Mouse (Mus musculus) T-helper 17 cell (primary cell): Measurements from ENCODE around the gene C2cd3.

Experiments
- in situ Hi-C, 2 experiments: fragments of 300-600 bp; cut with MboI, MseI; formaldehyde crosslinking; loops; 1 replicate in 1 of 2; 2 replicates in 1 of 2; pipeline ENCODE4 v1.15.1; 2025; ENCODE audit warnings: high pct_unique_total_duplicates in 2 of 2

C2cd3 gene

GRCm38 (mm10) chr7:100402715-100403114, 30.7 kb downstream of the C2cd3 start:
- in situ Hi-C loops, result loop anchor here (5.0 to 10.0 kb wide), 2 partner anchors 65 to 1088 kb away; no protein-coding TSS in a partner anchor

GRCm38 (mm10) chr7:100407677-100408076, 35.6 kb downstream of the C2cd3 start:
- in situ Hi-C loops, result loop anchor here in 1 of 2 experiments (10.0 kb wide), 1 partner anchor 1093 kb away; no protein-coding TSS in a partner anchor

DNA sequence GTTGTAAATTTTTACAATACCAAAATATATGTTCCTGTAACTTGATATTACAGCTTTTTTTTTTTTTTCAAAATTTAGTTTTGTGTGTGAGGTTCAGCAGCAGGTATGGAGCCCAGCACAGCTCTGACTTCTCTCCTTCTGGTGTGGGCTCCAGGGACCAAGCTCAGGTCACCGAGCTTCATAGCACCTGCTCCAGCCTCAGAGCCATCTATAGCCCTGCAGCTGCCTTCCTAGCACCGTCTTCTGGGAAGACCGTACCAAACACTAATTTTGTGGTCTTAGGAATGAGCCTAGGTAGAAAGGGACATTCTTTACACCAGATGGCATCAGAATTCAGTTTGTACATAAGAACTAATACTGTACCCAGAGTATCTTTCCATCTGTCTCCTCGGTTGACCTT, 36.7 kb downstream of the C2cd3 start:
- in situ Hi-C loops, result loop anchor here in 1 of 2 experiments (10.0 kb wide), 1 partner anchor 1094 kb away; no protein-coding TSS in a partner anchor

- in situ Hi-C loops, result no loop called here
These were observed 53.8 kb downstream of the C2cd3 start for GRCm38 (mm10) chr7:100425795-100426194.

GRCm38 (mm10) chr7:100429102-100429501, 57.1 kb downstream of the C2cd3 start:
- in situ Hi-C loops, result no loop called here

DNA sequence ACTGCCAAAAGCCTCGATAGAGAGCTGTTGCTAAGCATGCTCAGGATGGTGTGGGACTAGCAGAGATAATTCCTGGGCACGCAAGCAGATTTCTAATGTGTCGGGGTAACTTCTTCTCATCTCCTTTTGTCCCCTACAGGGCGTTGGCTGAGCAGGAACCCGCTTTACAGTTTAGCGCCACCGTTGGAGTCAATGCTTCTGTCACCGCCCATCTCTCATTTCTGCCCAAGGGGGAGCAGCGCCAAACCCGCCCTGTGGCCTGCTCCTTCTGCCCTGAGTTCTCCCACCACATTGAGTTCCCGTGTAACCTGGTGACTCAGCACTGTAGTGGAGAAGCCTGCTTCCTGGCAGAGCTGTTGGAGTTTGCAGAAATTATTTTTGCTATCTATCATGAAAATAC, 57.9 kb downstream of the C2cd3 start:
- in situ Hi-C loops, result loop anchor here in 1 of 2 experiments (5.0 kb wide), 1 partner anchor 67 kb away; no protein-coding TSS in a partner anchor

DNA sequence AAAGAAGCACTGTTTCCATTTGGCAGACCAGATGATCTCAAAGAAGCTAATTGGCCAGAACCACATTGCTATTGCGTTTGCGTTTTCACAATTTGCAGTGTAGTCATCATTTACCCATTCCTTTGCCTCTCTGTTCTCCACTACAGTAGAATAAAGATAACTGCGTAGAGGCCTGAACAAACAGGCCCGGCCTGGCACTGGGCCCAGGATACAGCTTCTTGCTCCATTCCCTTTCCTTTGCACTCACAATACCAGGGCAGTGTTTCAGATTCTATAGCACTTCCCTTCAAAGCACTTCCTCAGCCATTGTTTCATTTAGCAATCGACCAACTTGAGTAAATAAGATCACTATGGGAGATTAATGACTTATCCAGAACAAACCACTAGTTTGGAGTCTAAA, 59.1 kb downstream of the C2cd3 start:
- in situ Hi-C loops, result loop anchor here in 1 of 2 experiments (5.0 kb wide), 1 partner anchor 66 kb away; no protein-coding TSS in a partner anchor

DNA sequence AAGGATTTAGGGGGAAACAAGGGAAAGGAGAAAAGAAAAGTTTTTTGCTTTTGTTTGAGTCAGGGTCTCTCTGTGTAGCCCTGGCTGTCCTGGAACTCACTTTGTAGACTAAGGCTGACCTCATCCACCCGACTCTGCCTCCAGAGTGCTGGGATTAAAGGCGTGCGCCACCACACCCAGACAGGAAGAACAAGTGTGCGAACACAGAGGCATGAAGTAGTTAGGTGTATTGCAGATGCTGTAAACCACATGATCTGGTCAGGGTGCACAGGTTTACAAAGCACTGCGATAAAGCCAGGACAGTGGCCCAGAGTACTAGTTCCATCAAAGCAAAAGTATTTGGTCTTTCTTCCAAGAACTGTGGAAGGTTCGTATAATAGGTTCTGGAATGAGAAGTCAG, 61.3 kb downstream of the C2cd3 start:
- in situ Hi-C loops, result loop anchor here in 1 of 2 experiments (5.0 kb wide), 1 partner anchor 64 kb away; no protein-coding TSS in a partner anchor

- in situ Hi-C loops, result no loop called here
These were observed 71.7 kb downstream of the C2cd3 start for GRCm38 (mm10) chr7:100443728-100444127.

- in situ Hi-C loops, result no loop called here
These were observed 74.2 kb downstream of the C2cd3 start for GRCm38 (mm10) chr7:100446271-100446670.

DNA sequence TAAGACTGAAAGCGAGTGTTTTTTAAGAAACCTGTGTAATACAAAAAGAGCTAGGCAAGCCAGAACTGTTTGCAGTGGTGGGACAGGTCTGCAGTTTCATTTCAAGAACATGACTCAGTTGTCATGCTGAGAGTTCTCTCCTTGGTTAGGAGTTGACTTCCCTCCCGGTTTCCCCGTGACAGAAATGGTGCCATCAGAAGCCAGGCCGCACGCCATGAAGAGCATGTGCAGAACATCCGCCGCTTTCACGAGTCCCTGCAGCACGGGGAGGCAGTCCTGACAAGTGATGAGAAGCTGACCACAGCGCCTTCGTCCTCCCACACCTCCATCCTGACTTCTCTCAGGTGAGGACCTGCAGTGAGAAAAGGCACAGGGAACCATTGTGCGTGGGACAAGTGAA, 76.5 kb downstream of the C2cd3 start:
- in situ Hi-C loops, result no loop called here

- in situ Hi-C loops, result no loop called here
These were observed 77.0 kb downstream of the C2cd3 start for GRCm38 (mm10) chr7:100448985-100449384.

DNA sequence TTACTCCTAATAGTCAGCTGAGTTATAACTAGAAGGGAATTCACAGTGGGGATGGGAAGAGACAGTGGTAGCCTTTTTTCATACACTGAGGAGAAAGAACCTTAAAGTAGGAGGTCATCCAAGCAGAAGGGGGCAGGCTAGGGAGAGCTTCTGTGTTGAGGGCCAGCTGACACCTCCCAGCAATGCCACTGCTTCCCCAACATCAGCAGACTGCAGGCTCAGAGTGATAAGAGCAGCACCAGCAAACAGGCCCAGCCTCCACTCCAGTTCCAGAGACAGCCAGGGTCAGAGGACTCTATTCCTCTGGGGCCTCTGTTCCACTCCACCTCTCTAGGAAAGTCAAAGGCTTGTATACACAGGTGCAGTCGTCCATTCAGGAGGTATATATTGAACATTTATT, 86.1 kb downstream of the C2cd3 start:
- in situ Hi-C loops, result loop anchor here in 1 of 2 experiments (10.0 kb wide), 1 partner anchor 1763 kb away; no protein-coding TSS in a partner anchor

DNA sequence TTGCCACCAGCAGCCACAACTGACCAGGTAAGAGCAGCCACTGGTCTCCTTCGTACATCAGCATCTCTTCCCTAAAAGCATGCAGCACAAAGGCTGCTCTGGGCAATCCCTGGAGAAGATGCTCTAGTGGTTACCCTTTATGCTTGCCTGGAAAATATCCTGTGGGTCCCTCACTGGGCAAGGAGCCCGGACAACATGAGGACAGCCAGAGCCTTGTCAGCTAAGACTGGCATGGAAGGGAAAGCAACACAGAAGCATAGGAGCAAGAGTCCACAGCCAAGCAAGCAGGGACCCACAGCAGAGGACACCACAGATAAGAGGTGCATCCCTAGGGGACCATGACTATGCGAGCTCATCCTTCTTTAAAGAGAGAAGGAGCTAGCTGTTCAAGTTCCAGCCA, 87.8 kb downstream of the C2cd3 start:
- in situ Hi-C loops, result loop anchor here in 1 of 2 experiments (10.0 kb wide), 1 partner anchor 1765 kb away; no protein-coding TSS in a partner anchor

DNA sequence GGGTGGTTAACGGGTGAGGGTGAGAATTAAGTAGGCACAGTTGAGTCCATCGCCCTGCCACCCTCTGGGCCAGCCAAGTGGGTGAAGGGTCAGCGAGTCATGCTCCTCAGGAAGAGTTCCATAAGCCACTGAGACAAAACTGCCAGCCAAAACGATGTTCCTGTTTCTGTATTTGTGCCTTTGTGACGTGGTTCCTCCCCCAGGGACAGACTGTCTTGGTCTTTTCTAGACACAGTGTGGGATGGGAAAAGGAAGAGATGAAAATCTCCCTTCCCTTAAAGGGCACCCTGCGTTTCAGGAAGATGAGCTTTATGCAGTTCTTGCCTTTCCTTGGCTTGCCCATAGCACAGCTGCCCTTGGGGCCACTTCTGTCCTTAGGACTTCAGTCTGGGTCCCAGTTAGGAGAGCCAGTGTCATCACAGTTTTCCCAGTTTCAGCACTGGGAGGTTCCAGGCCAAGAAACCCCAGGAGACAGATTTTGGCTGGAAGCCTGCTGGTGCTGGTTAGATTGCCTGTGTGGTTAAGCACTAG, 89.7 kb downstream of the C2cd3 start:
- in situ Hi-C loops, result no loop called here

GRCm38 (mm10) chr7:100463194-100463593, 91.2 kb downstream of the C2cd3 start:
- in situ Hi-C loops, result no loop called here

DNA sequence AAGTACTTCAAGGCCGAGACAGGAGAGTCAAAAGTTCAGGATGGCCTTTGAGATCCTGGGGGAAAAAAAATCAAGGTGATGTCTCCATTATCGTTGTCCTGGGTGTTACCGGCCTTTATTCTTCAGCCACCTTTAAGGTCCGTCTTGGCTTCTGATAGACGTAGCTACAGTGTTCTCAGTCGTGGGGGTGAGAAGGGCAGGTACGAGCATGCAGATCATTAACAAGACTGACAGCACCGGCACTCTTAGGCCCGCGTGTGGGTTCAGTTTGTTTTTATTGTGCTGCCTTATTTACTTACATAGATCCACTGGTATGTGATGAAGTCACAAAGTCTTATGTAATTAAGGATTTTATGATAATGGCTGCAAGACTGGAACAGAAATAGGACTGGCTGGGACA, 91.7 kb downstream of the C2cd3 start:
- in situ Hi-C loops, result no loop called here

DNA sequence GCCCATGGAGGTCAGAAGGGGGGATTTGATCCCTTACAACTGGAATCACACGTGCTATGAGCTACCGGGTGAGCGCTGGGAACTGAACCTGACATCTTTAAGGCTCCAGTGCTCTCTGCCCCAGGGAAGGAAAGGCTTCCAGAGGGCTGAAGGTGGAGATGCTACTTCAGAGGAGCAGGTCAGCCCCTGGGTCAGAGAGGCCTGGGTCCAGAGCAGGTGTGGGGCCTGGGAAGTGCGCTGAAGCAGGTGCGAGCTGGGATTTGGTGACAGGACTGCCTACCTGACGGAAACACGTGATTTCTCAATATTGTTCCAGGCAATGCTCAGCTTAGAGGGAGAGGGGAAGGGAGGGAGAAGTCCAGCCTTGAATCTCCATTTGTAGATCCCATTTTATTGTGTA, 92.2 kb downstream of the C2cd3 start:
- in situ Hi-C loops, result no loop called here

DNA sequence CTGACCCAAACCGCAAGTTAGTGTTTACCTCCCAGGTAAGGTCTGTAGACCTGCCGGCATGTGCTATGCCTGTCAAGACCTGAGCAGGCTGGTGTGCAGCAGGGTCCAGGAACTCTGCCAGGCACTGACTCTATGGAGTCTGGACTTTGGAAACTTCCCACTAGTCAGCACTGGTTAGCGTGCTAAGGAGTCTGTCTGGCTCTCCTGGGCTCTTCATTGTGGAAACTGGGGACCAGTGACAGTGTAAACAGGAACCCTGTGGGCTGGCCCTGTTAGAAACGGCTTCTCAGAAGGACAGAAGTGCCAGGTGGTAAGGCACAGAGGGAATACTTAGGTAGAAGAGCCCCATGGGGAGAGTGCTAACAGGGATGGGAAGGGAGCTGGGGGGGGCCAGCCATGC, 93.2 kb downstream of the C2cd3 start:
- in situ Hi-C loops, result no loop called here

GRCm38 (mm10) chr7:100465656-100466309, 93.8 kb downstream of the C2cd3 start:
- in situ Hi-C loops, result no loop called here

GRCm38 (mm10) chr7:100466781-100467510, 94.9 kb downstream of the C2cd3 start:
- in situ Hi-C loops, result no loop called here

DNA sequence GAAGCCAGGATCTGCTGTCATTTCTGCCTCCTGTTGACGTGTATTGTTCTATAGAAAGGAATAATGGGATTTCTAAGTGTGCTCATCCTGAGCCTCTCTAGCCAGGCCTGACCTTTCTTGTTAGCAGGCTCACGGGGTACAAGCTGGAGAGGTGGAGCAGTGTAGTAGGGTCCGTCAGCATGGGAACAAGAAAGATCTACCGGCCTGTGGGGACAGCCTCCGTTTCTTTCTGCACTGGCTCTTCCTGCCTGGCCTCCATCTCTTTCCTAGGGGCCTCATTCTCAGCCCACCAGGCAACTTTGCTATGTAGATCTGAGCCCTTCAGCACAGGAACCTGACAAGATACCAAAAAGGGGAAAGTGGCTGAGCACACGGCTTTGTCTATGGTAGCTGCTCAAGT, 96.7 kb downstream of the C2cd3 start:
- in situ Hi-C loops, result no loop called here
